Mouse (Mus musculus): ENCODE measurements around the gene Arhgap19. TPM values are rescaled to one million over a fixed set of nuclear protein-coding genes. Genes with fewer than 3 reads are reported as not detected.
"Not testable (repeated sequence)": the region's sequence is repeated elsewhere in the genome, so short reads cannot be mapped to it uniquely, and the experiment has no call there.

Arhgap19 gene
- polyA plus RNA-seq (2016; fragmentation: Nextera tagmentation; extraction: Ambion mirVana): 27.8 and 29.5 TPM in 2 replicates

DNA sequence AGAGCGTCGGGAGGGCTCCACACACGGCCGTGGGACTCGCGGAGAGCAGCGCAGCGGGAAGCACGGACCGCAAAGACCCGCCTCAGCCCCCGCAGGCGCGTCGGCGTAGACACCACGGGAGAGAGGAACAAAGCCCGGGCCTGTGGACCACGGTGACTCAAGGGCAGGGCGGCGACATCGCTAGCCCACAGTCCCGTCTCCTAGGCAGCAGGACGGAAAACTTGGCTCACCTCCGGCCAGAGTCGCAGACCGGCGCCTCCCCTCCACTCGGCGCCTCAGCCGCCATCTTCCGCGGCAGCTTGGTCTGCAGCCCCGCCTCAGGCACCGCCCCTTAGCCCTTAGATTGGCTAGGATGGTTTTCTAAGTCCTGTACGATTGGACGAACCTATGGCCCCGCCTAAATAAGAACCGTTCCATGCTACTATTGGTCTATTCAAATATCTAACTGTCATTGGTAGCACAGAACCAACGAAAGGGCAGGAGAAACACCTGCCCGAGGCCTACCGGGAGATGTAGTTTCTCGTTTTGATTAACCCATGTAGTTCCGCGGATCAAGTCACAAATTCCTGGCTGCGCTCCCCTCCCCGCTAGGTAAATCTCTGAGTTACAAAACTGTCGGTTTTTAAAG lies at the start of gene Arhgap19:
Gene Arhgap19, minus strand, starts transcription at position 306 of the 628 bp plus-strand sequence.
- H3K9me3 ChIP-seq: no peaks in the 10 kb centered on the region; the same call in 1 of the 2 replicates
- H3K9ac ChIP-seq (replicated peaks): peak within 1 kb of the TSS; percentile 85
- ATAC-seq (ENCODE audit: low FRiP score, low read depth): peak; percentile 100
- peak within 1 kb of the TSS; percentile 72 for H3K4me2 ChIP-seq (replicated peaks)
- no peaks in the 10 kb centered on the region; the same call in 1 of the 2 replicates for H3K27me3 ChIP-seq
- peak within 1 kb of the TSS; percentile 78 for H3K27ac ChIP-seq (replicated peaks)
- WGBS: under 1% methylated on average over 45 of the region's 48 CpGs
- H3K4me1 ChIP-seq: peaks cover 19% of the 10 kb centered on the region
- H3K36me3 ChIP-seq: no peaks in the 10 kb centered on the region
- peak within 1 kb of the TSS; percentile 90 for H3K4me3 ChIP-seq

DNA sequence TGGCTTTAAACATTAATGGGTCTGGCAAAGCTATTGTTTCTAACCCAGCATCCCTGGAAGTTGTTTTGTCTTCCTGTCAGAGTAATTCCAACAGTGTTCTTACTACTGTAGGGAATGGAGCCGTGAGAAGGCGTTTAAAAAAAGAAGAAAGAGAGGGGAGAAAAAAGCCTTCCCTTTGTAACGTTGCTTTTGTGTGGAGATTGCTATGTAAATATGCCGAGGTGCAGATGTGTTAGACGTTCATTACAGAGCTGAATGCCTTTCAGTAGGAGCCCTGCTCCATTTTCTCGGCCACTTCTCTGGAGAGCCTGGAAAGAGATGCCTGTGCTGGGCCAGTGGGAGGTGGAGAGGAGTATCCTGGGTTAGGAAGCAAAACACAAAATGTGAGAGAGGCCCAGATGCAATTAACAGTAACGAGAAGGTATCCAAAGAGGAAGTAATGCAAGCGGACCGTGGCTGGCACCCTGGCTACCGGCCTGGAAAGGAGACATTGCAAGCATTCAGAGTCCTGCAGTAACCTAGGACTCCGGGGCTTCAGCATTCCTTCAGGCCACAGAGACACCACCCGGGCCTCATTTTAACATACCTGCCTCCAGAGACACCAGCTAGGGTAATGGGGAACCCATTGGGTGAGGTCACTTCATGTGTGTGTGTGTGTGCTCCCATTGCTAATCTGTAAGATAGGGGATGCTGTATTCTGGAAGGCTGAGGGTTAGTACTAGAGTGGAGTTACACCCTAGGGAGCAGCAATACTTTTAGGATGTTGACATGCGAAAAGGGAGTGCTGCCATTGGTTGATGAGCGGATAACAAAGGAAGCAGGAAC lies 49.1 kb upstream of the Arhgap19 start:
- Histone ChIP-seq H3K9me3 (no peaks in the 10 kb centered on the region), H3K27ac (replicated peaks) (peak overlapping the region; percentile 77), H3K4me2 (replicated peaks) (peak overlapping the region; percentile 38), H3K9ac (replicated peaks) (peak overlapping the region; percentile 34; the same call in 1 of the 2 replicates), H3K4me1 (peaks cover 32% of the 10 kb centered on the region), H3K36me3 (no peaks in the 10 kb centered on the region), H3K27me3 (no peaks in the 10 kb centered on the region), H3K4me3 (peak overlapping the region; percentile 4; the same call in 1 of the 2 replicates)
- ATAC-seq (ENCODE audit: low FRiP score, low read depth): no peak
- WGBS: 15% methylated on average over 14 of the region's 14 CpGs

DNA sequence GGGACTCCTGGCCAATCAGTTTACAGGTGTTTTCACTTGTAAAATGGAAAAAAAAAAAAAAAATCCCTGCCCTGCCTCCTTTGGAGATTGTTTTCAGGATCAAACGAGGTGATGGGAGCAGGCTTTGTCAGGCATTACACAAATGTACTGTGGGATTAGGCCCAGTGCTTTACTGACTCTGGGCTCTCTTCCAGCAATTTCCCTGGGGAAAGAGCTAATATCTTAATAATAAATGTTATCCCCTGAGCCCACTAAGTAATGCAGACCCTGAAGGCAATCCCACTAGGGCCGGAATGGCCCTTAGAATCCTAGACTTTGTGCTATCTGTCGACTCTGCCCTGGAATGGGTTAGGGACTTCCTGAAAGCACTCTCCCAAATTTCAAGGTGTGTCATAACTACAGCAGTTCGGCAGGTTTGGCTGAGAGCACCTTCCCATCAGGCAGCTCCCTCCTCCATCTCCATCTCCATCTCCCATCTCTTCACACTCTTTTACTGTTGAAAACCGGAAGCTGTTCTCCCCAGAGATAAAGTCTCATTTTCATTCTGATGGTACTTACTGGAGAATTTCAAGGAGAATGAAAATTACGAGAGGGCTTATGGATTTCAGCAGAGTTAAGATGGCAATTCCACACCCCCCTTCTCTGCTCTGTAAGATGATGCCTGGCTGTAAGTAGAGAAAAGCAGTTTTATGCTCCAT lies 48.3 kb upstream of the Arhgap19 start:
- H3K9me3 ChIP-seq: no peaks in the 10 kb centered on the region
- peaks cover 35% of the 10 kb centered on the region for H3K4me1 ChIP-seq
- no peaks in the 10 kb centered on the region for H3K27me3 ChIP-seq
- H3K36me3 ChIP-seq: no peaks in the 10 kb centered on the region
- ATAC-seq (ENCODE audit: low FRiP score, low read depth): no peak
- H3K9ac ChIP-seq (replicated peaks): no peak overlapping the region
- 0 out of 2 replicates have a peak overlapping the region, but pooled peaks have one; percentile 4 for H3K4me3 ChIP-seq
- H3K27ac ChIP-seq (replicated peaks): peak overlapping the region; percentile 77
- peak overlapping the region; percentile 38 for H3K4me2 ChIP-seq (replicated peaks)
- 8% methylated on average over 6 of the region's 6 CpGs for WGBS

DNA sequence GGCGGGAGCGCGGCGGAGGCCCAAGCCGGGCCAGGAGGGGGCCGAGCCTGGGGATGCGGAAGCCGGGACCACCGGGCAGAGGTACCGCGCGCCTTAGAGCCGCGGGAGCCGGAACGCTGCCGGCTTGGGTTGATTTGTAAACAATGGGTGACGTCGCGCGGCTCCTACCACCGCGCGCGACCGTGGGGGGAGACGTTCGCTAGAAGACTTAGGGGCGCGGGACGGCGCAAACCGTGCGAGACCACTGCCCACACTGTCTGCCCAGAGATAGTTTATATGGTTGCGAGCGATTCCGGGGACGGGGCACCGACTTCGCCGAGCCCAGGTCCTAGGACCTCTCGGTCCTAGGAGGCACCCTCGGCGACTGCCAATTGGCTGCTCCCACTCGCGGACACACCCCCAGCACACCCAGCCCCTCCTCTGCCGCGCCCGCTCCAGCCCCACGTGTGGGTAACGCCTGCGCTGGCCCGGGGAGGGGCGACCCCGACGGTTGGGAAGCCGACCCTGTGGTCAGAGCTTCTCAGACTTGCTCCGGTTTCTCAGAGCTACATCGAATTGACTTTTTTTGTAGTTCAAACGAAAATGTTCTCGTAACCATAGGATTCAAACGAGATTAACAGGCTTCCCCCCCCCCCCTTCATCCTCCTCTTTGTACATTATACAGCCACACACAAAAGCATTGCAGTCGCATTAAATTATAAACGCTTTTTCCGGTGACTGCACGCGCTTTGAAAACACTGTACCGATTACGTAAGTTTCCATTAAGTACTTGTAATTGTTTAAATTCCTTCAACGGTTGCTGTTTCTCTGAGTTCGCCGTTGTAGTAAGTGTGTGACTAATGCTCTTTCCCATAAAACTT lies 46.4 kb upstream of the Arhgap19 start, which contains the start of gene Frat2:
Gene Frat2, minus strand, starts transcription at position 141 of the 860 bp plus-strand sequence.
- Histone ChIP-seq H3K27me3 (no peaks in the 10 kb centered on the region), H3K4me3 (peak within 1 kb of the TSS; percentile 90), H3K9me3 (no peaks in the 10 kb centered on the region), H3K4me1 (peaks cover 35% of the 10 kb centered on the region), H3K9ac (replicated peaks) (peak within 1 kb of the TSS; percentile 91), H3K36me3 (no peaks in the 10 kb centered on the region), H3K27ac (replicated peaks) (peak within 1 kb of the TSS; percentile 89), H3K4me2 (replicated peaks) (peak within 1 kb of the TSS; percentile 98)
- ATAC-seq (ENCODE audit: low FRiP score, low read depth): peak; percentile 94
- under 1% methylated on average over 65 of the region's 72 CpGs for WGBS

DNA sequence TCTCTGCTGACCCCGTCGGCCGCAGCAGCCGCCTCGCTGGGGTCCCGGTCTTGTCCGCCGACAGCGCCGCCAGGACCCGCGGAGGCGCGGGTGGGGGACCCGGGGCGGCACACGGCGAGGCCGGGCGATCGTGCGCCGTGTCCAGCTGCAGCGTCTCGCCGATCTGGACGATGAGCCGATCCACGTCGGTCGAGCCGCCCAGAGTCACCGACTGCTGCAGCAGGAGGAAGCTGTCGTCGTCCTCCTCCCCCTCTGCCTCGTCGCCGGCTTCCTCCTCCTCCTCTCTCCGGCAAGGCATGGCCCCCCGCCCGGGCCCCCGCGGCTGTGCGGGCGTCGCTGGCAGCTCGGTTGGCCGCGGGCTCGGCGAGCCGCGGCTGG lies 45.8 kb upstream of the Arhgap19 start:
- H3K4me2 ChIP-seq (replicated peaks): peak overlapping the region; percentile 98
- not testable (repeated sequence) for H3K9me3 ChIP-seq, H3K27me3 ChIP-seq, H3K36me3 ChIP-seq
- peak overlapping the region; percentile 91 for H3K9ac ChIP-seq (replicated peaks)
- H3K4me1 ChIP-seq: peaks cover 35% of the 10 kb centered on the region
- peak overlapping the region; percentile 90 for H3K4me3 ChIP-seq
- peak; percentile 45 for ATAC-seq (ENCODE audit: low FRiP score, low read depth)
- under 1% methylated on average over 51 of the region's 53 CpGs for WGBS
- peak overlapping the region; percentile 89 for H3K27ac ChIP-seq (replicated peaks)

DNA sequence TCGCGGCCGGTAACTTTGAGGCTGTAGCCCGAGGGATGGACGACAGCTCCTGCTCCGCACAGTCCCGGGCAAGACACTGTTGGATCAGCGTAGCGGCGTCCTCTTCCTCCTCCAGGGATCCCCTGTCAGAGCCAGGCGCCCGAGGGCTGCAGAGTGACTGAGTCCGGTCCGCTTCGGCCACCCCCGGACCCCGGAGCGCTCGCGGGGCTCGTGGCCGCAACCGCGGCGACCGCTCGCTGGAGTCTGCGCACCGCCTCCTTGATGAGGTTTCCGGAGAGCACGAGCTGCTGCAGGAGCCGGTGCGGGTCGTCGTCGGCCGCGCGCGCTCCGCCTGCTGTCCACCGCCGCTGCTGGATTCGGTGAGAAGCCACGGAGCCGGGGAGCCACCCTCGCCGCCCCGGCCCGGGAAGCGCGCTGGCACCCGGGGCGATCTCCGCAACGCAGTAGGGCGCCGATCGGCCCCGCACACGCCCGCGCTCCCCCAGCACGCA lies 45.3 kb upstream of the Arhgap19 start:
- peak overlapping the region; percentile 90 for H3K4me3 ChIP-seq
- H3K36me3 ChIP-seq: no peaks in the 10 kb centered on the region
- peak overlapping the region; percentile 91 for H3K9ac ChIP-seq (replicated peaks)
- H3K4me1 ChIP-seq: peaks cover 35% of the 10 kb centered on the region
- H3K4me2 ChIP-seq (replicated peaks): peak overlapping the region; percentile 98
- WGBS: under 1% methylated on average over 61 of the region's 64 CpGs
- H3K27me3 ChIP-seq: no peaks in the 10 kb centered on the region
- H3K9me3 ChIP-seq: no peaks in the 10 kb centered on the region
- ATAC-seq (ENCODE audit: low FRiP score, low read depth): peak; percentile 5; the same call in 1 of the 2 replicates
- H3K27ac ChIP-seq (replicated peaks): peak overlapping the region; percentile 89

DNA sequence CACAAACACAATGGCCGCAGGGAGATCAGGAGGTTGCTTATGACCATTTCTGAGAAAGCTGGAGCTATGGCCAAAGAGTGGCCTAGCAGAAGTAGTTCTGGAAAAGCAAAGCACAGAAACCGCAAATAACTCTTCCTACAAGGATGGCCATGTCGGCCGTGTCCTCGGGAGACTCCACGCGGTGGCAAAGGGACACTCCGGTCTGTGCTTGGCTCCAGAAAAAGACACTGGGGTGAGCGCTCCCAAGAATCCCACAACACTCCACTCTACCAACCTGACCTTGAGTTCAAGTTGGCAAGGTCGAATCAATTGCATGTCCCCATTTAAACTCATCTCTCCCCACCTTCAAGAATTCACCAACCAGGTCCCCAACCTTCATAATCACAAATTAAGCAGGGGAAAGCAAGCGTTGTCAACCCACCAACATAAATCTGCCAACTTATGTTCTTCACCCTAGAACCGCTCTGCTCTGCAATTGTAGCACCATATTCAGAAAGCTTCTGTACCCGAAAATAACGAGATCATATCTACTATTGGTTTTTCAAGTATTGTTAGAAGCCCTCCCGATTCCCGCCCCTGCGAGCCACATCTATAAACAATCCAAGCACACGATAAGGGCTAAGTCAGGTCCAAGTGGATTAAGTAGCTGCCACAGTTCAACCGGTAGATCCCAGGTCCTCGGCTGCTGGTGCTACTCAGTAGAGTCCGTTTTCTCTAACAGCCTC lies 44.7 kb upstream of the Arhgap19 start:
- H3K27ac ChIP-seq (replicated peaks): peak overlapping the region; percentile 89; the same call in 1 of the 2 replicates
- WGBS: 11% methylated on average over 21 of the region's 21 CpGs
- peak overlapping the region; percentile 91 for H3K9ac ChIP-seq (replicated peaks)
- no peak for ATAC-seq (ENCODE audit: low FRiP score, low read depth)
- H3K4me1 ChIP-seq: peaks cover 31% of the 10 kb centered on the region
- no peaks in the 10 kb centered on the region for H3K36me3 ChIP-seq
- H3K27me3 ChIP-seq: no peaks in the 10 kb centered on the region
- no peaks in the 10 kb centered on the region for H3K9me3 ChIP-seq
- H3K4me3 ChIP-seq: peak overlapping the region; percentile 90
- H3K4me2 ChIP-seq (replicated peaks): peak overlapping the region; percentile 98

DNA sequence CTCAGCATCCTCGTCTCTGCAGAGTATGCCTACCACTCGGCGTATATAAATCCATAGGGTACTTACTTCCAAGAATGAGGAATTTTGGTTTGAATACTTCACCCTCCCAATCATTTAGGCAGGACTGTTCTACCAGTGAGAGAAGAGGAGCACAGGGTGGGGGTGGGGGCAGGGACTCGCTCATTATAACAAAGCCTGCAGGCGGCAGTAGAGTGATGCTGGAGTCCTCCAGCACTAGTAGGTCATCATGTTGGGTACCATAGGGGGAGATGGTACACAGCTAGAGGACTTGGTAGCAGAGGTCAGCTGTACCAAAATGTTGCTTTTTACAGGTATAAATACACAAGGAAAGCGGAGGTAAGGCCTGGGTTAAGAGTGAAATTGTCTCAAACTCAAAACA lies 42.5 kb upstream of the Arhgap19 start:
- no peaks in the 10 kb centered on the region for H3K9me3 ChIP-seq
- ATAC-seq (ENCODE audit: low FRiP score, low read depth): no peak
- no peak overlapping the region for H3K4me3 ChIP-seq
- no peaks in the 10 kb centered on the region for H3K36me3 ChIP-seq
- no peak overlapping the region for H3K4me2 ChIP-seq (replicated peaks)
- H3K27me3 ChIP-seq: no peaks in the 10 kb centered on the region
- WGBS: 83% methylated on average over 6 of the region's 6 CpGs
- no peak overlapping the region for H3K27ac ChIP-seq (replicated peaks)
- no peak overlapping the region for H3K9ac ChIP-seq (replicated peaks)
- H3K4me1 ChIP-seq: peaks cover 11% of the 10 kb centered on the region

DNA sequence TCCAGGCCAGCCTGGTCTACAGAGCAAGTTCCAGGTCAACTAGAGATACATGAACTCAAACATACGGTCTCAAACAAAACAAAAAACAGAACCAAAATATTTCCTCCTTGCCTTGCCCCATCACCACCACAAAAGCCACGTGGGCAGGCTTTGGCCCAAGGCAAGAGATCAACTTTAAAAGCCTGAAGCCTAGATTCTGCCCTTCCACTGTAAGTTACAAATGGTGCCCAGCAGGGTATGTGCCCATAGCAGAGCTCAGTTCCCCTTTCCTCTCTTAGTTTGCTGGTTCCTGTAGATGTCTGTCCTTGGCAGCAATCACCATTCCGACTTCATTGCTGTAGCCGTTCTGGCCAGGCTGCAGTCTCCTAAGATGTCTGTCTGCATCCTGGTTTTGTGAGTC lies 40.9 kb upstream of the Arhgap19 start:
- H3K9ac ChIP-seq (replicated peaks): no peak overlapping the region
- H3K4me3 ChIP-seq: no peak overlapping the region
- 87% methylated on average over 4 of the region's 4 CpGs for WGBS
- no peak overlapping the region for H3K4me2 ChIP-seq (replicated peaks)
- ATAC-seq (ENCODE audit: low FRiP score, low read depth): no peak
- no peaks in the 10 kb centered on the region for H3K27me3 ChIP-seq
- no peak overlapping the region for H3K27ac ChIP-seq (replicated peaks)
- H3K4me1 ChIP-seq: peaks cover 11% of the 10 kb centered on the region
- no peaks in the 10 kb centered on the region for H3K36me3 ChIP-seq
- H3K9me3 ChIP-seq: no peaks in the 10 kb centered on the region

DNA sequence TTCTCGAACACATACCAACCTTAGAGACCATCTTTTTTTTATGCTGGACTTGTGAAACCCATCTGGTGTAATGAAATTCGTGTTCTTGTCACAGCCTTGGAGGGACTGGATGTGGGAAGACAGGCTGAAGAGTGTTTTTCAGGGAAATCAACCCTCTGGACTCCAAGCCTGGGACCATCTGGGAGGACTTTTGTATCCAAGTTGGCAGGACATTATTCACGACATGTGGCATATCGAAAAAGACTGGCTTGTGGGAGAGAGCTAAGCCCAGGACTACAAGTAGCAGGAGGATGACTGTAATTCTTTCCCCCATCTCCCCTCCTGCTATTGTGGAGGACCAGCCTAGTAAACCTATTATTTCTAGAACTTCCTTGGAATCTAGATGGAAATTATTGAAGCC lies 40.3 kb upstream of the Arhgap19 start:
- H3K27me3 ChIP-seq: 0 out of 2 replicates have a peak, but pooled peaks cover 1% of the 10 kb centered on the region
- no peak overlapping the region for H3K4me3 ChIP-seq
- no peak overlapping the region for H3K9ac ChIP-seq (replicated peaks)
- H3K36me3 ChIP-seq: no peaks in the 10 kb centered on the region
- no peak overlapping the region for H3K27ac ChIP-seq (replicated peaks)
- 88% methylated on average over 4 of the region's 4 CpGs for WGBS
- peaks cover 11% of the 10 kb centered on the region for H3K4me1 ChIP-seq
- H3K4me2 ChIP-seq (replicated peaks): no peak overlapping the region
- H3K9me3 ChIP-seq: no peaks in the 10 kb centered on the region
- no peak for ATAC-seq (ENCODE audit: low FRiP score, low read depth)

All from midbrain, embryonic 12.5 days (tissue).